Mouse (Mus musculus): ENCODE data around the gene Gde1.

- no peak for TF ChIP-seq CTCF (IDR thresholded peaks at IDR 0.05; ENCODE audit: control insufficient read depth, insufficient read depth, low read length)
- TF ChIP-seq POLR2A (IDR thresholded peaks at IDR 0.05; ENCODE audit: borderline replicate concordance, control insufficient read depth, low read depth, low read length), result no peak
Measured at GRCm38 (mm10) chr7:118708002-118708401, 2.4 kb upstream of the Gde1 start.

Data from bone marrow, adult 2 months (tissue).